Mouse (Mus musculus) heart, postnatal 36 days (tissue): ENCODE measurements at regions not wholly inside any gene's neighbourhood (a gene's known extent, or its start where the extent isn't known, plus 50 kb on each side); places are given as distances from the start of the nearest gene placed in this dataset.

Experiments used
- DNase-seq, 2 experiments: peaks; one replicate each; pipeline ENCODE4 v3.0.0; 2021 to 2022
- intact Hi-C: fragments of 180-260 bp; cut with DNase I; formaldehyde crosslinking; loops from one replicate; pipeline ENCODE4 v1.15.1; 2025

- DNase-seq, result no peak
- intact Hi-C loops, result no loop called here
Measured at GRCm38 (mm10) chr12:106379779-106380178, 369.8 kb downstream of the Vrk1 start.

GRCm38 (mm10) chr12:106381821-106382220 lies 371.8 kb downstream of the Vrk1 start:
- intact Hi-C loops, result no loop called here
- no peak for DNase-seq

- intact Hi-C loops, result no loop called here
- no peak for DNase-seq
Measured at GRCm38 (mm10) chr12:106389214-106389613, 379.2 kb downstream of the Vrk1 start.

- intact Hi-C loops, result no loop called here
- DNase-seq, result no peak
Measured at GRCm38 (mm10) chr12:106392316-106392715, 382.3 kb downstream of the Vrk1 start.

- no peak for DNase-seq
- intact Hi-C loops, result no loop called here
Measured at GRCm38 (mm10) chr12:106399085-106399484, 389.1 kb downstream of the Vrk1 start.

DNA sequence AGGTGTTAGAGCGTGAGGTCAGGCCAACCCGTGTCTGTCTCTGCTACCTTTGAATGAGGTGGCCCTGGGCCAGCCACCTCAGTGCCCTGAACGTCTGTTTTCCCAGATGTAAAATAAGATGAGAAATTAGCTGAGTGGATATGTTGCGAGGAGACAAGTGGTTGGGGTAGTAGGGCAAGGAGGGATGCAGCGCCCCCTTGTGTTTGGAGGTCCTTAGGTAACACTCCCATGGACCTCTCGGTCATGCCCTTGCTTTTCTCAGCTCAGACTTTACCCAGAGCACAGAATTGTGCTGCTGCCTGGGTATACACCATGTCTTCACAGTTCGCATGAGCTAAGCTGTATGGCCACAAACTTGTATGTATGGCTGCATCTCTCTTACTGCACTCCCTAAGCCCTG lies 401.0 kb downstream of the Vrk1 start:
- no peak for DNase-seq
- intact Hi-C loops, result no loop called here

DNA sequence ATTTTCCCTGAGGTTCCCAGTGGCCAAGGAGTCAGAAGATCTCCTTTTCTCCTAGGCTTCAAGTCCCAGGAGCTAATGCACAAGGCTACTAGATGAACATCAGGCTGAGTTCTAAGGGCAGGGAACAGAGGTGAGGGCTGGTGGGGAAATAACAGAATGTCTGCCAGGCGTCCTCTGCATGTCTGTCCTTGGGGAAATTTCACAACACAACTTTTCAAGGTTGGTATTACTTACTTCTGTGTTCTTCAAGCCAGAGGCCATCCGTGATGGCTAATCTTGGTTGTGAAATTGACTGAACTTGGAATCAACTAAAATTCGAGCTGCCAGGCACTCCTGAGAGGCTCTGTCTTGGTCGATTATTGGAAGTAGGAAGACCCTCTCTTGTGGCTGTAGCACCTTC lies 416.6 kb downstream of the Vrk1 start:
- no peak for DNase-seq
- intact Hi-C loops, result no loop called here

DNA sequence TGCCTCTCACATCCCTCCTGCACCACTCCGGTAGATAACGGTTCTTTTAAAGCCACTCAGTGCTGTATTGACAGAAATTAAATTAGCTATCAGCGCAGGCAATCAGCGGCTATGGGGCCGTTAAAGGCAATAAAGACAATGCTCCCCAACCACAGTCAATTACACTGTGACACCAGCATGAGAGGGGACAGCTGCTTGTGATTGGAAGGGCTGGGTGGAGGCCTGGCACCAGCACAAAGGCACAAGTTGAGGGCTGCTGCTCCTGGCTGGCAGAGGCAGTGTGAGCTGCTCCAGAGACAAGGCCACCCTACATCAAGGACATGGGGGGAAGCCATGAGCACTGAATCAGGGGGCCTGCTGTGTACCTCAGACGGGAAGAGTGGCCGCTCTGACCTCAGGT lies 420.0 kb downstream of the Vrk1 start:
- intact Hi-C loops, result no loop called here

GRCm38 (mm10) chr12:106445151-106445550 lies 435.1 kb downstream of the Vrk1 start:
- intact Hi-C loops, result no loop called here

More for the DNA sequence above, 420.0 kb downstream of the Vrk1 start:
- DNase-seq, result no peak

DNA sequence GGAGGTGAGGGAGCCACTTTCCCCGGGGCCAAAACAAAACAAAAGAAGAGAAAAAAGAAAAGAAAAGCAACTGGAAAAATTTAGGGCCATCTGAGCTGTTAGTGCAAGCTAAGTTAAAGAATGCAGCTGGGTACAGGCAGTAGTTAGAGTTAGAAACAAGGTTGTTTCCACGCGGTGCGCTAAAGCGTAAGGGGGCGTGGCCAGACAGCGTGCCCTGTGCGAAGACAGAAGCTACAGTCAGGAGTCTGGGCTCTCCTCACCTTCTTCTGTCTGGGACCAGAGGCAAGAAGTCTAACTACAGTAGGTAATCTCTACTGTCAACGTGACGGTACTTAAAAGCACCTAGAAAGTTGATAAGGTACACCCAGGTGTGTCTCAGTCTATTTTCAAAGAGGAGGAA lies 435.9 kb downstream of the Vrk1 start:
- intact Hi-C loops, result no loop called here
- no peak for DNase-seq

More at GRCm38 (mm10) chr12:106445151-106445550, 435.1 kb downstream of the Vrk1 start:
- no peak for DNase-seq

DNA sequence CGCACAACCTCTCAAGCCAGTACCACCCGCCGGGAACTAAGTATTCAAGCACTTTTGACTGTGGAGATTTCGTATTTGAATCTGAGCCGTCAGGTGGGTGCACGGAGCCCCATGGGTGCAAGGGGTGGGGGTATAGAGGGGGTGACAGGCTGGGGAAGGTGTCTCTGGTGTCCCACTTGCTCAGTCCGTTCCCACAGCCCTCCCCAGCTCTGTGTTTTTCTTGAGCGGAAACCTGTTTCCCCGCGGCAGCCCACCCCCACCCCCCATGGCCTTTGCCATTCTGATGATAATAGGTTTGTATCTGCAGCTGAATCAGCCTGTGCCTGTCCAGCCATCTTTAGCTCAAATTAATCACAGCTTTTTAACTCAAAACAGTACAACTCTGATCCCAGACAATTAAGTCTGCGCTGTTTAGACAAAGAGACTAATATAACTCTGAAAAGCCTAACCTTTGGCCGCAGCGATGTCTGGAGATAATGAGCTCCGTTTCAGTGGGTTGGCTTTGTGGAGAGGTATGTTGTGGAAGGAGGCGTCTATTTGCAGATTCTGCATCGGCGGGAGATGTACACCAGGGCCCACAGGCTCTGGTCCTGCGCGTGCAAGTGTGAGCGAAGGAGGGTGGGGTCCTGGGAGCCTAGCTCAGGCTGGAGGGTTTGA lies 437.0 kb downstream of the Vrk1 start:
- DNase-seq, result no peak
- intact Hi-C loops, result no loop called here

DNA sequence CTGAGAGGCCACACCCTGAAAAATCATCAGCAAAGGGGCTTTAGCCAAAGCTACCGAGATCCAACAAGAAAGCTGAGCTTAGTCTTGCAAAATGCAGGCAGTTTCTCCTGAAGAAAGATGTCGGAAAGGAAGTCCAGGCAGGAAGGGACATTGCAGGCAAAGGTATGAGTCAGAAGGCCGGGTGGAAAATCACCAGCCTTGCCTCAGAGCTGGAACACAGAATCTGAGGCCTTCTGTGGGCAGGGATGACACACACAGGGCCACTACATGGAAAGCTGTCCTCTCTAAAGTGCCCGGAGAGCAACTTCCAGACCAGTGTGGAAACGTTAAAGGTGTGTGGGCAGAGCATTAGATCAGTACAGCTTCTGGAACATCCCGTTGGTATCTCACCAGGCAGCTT lies 438.5 kb downstream of the Vrk1 start:
- intact Hi-C loops, result no loop called here

GRCm38 (mm10) chr12:106453491-106453890 lies 443.5 kb downstream of the Vrk1 start:
- DNase-seq, result no peak
- intact Hi-C loops, result no loop called here

More for the DNA sequence above, 438.5 kb downstream of the Vrk1 start:
- DNase-seq, result no peak

- intact Hi-C loops, result no loop called here
- no peak for DNase-seq
Measured at GRCm38 (mm10) chr12:106458215-106458614, 448.2 kb downstream of the Vrk1 start.

DNA sequence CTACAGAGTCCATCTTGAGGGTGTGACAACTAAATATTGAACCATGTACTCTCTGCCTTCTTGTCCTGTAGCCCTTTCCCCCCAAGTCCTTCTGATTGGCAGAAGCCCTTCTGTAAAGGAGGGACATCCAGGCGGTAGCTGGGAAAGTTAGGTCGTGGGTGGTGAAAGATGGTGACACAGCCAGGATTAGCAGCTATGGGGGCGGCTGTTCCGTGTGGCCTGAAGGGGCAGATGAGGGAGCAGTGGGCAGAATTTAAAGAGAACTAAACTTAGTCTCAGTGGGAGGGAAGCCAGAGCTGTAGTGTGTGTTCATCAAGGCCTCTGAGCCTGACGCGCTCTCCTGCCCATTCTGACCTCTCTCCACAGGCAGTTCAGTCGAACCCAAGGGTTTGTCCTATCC lies 450.6 kb downstream of the Vrk1 start:
- intact Hi-C loops, result no loop called here
- no peak for DNase-seq

- intact Hi-C loops, result no loop called here
- no peak for DNase-seq
Measured at GRCm38 (mm10) chr12:106462281-106462680, 452.3 kb downstream of the Vrk1 start.

- intact Hi-C loops, result no loop called here
- DNase-seq, result no peak
Measured at GRCm38 (mm10) chr12:106464701-106465100, 454.7 kb downstream of the Vrk1 start.

GRCm38 (mm10) chr12:106468173-106468860 lies 458.3 kb downstream of the Vrk1 start:
- intact Hi-C loops, result no loop called here

GRCm38 (mm10) chr12:106474501-106475165 lies 464.6 kb downstream of the Vrk1 start:
- DNase-seq, result no peak
- intact Hi-C loops, result no loop called here

More at GRCm38 (mm10) chr12:106468173-106468860, 458.3 kb downstream of the Vrk1 start:
- DNase-seq, result no peak

- intact Hi-C loops, result no loop called here
- DNase-seq, result no peak
Measured at GRCm38 (mm10) chr12:106475486-106476050, 465.5 kb downstream of the Vrk1 start.

DNA sequence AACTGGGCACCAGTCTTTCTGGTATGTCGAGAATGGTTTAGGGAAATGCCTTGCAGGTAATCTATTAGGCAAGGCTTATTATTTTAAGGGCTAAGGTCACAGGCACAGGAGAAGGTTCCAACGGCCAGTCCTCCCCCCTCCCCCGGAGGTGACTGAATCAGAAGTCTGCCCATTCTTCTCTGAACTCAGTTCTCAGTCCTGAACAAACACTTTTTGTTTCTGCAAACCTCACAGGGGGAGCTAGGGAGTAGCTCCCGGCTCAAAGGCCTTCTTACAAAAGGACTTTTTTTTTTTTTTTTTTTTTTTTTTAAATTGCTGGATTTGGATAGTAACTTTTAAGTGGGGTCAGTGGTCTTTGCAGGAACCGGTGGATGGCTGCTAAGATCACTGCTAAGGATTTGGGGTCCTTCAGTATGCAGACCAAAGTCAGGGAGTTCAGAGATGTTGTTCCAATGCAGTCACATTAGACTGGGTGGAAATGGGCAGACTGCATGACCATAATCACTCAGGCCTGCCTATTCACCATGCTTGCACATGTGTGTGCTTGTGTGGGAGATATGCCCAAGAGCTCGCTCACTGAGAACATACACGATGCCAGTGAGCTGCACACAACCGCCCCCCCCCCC lies 467.1 kb downstream of the Vrk1 start:
- DNase-seq, result no peak
- intact Hi-C loops, result no loop called here
